Mouse (Mus musculus): Measurements from ENCODE around the gene Kif1b. TPM values are rescaled to one million over a fixed set of nuclear protein-coding genes. Genes with fewer than 3 reads are reported as not detected.

Gene Kif1b
- total and polyA plus RNA-seq, 3 experiments: 41.6 to 186 (median 154) TPM

DNA sequence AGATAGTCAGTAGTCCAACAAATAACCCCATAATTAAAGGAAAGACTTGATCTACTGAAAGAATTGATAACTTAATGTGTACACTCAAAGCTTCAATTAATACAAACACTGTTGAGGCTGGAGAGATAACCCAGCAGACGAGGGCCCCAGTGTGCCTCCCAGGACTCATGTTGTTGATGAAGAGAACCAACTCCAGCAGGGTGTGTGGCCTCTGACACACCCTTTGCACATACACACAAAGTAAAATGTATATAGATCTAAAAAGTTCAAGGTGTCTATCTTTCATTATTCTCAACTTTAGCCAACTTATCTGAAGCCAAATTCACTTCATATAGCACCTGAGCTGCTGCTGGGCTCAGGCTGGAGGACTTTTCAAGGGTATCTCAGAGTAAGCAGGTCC lies 110.3 kb downstream of the Kif1b start:
- no peaks in the 10 kb centered on the region for H3K4me1 ChIP-seq (ENCODE audit: control insufficient read depth, insufficient read depth, low read length)
- no peak overlapping the region for H3K4me3 ChIP-seq
- WGBS: 66% methylated on average over 1 of the region's 1 CpGs
- DNase-seq: no peak
- no peak overlapping the region for H3K9ac ChIP-seq (ENCODE audit: low read depth, low read length)
- H3K79me2 ChIP-seq (replicated peaks; ENCODE audit: control insufficient read depth, insufficient read depth, low read length): no peaks in the 10 kb centered on the region
- intact Hi-C loops (cut with DNase I): no loop called here
- TF ChIP-seq EP300 (IDR thresholded peaks at IDR 0.05; ENCODE audit: insufficient read depth, low read depth, low read length) (no peak), POLR2A (IDR thresholded peaks at IDR 0.05; ENCODE audit: insufficient read depth, low read depth, low read length) (no peak), CTCF (IDR thresholded peaks at IDR 0.05) (no peak)
- H3K36me3 ChIP-seq (ENCODE audit: control insufficient read depth, insufficient read depth, low read length): no peaks in the 10 kb centered on the region; the same call in 1 of the 2 replicates
- no peak overlapping the region for H3K27ac ChIP-seq
- H3K27me3 ChIP-seq (ENCODE audit: control insufficient read depth, insufficient read depth, low read length): no peaks in the 10 kb centered on the region

DNA sequence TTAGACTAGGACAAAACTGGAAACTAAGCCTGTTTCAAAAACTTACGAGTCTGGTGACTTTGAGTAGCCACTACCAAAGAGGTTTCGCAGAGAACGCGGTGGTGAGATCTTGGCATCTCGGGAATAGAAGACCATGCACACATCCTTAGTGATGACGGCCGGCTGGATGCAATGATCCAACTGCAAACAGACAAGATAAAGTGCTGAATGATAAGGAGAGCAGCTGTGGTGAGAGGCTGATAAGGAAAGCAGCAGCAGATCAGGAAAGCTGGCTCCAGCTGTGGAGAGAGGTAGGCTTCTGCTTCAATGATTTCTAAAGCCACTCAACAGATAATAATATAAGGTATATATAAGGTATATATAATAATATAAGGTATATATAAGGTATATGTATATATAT lies 116.4 kb downstream of the Kif1b start:
- Histone ChIP-seq H3K27ac (no peak overlapping the region), H3K4me1 (ENCODE audit: control insufficient read depth, insufficient read depth, low read length) (no peaks in the 10 kb centered on the region), H3K36me3 (ENCODE audit: control insufficient read depth, insufficient read depth, low read length) (no peaks in the 10 kb centered on the region; the same call in 1 of the 2 replicates), H3K9ac (ENCODE audit: low read depth, low read length) (no peak overlapping the region), H3K79me2 (replicated peaks; ENCODE audit: control insufficient read depth, insufficient read depth, low read length) (no peaks in the 10 kb centered on the region), H3K27me3 (ENCODE audit: control insufficient read depth, insufficient read depth, low read length) (no peaks in the 10 kb centered on the region), H3K4me3 (no peak overlapping the region)
- intact Hi-C loops (cut with DNase I): no loop called here
- no peak for TF ChIP-seq EP300 (IDR thresholded peaks at IDR 0.05; ENCODE audit: insufficient read depth, low read depth, low read length)
- TF ChIP-seq CTCF (IDR thresholded peaks at IDR 0.05): no peak
- no peak for TF ChIP-seq POLR2A (IDR thresholded peaks at IDR 0.05; ENCODE audit: insufficient read depth, low read depth, low read length)
- no peak for DNase-seq
- WGBS: 67% methylated on average over 7 of the region's 7 CpGs

DNA sequence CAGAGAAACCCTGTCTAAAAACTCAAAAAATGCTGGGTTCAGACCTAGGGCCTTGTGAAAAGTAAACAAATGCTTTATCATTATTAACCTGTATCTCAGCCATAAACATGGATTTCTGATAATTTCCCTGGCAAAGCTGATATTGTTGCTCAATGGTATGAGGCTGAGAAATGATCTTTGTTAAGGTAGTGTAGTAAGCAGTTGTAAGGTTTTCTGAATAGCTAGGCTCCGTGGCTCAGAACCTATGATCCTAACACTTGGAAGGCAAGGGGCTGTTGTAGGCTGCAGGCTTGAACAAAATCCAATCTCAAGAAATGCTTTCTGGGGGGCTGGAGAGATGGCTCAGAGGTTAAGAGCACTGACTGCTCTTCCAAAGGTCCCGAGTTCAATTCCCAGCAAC lies 118.9 kb downstream of the Kif1b start:
- H3K79me2 ChIP-seq (replicated peaks; ENCODE audit: control insufficient read depth, insufficient read depth, low read length): no peaks in the 10 kb centered on the region
- WGBS: 98% methylated on average over 2 of the region's 2 CpGs
- H3K9ac ChIP-seq (ENCODE audit: low read depth, low read length): no peak overlapping the region
- intact Hi-C loops (cut with DNase I): no loop called here
- TF ChIP-seq EP300 (IDR thresholded peaks at IDR 0.05; ENCODE audit: insufficient read depth, low read depth, low read length) (no peak), POLR2A (IDR thresholded peaks at IDR 0.05; ENCODE audit: insufficient read depth, low read depth, low read length) (no peak), CTCF (IDR thresholded peaks at IDR 0.05) (no peak)
- H3K4me3 ChIP-seq: no peak overlapping the region
- H3K27me3 ChIP-seq (ENCODE audit: control insufficient read depth, insufficient read depth, low read length): no peaks in the 10 kb centered on the region
- no peaks in the 10 kb centered on the region for H3K4me1 ChIP-seq (ENCODE audit: control insufficient read depth, insufficient read depth, low read length)
- DNase-seq: no peak
- H3K36me3 ChIP-seq (ENCODE audit: control insufficient read depth, insufficient read depth, low read length): no peaks in the 10 kb centered on the region; the same call in 1 of the 2 replicates
- no peak overlapping the region for H3K27ac ChIP-seq

DNA sequence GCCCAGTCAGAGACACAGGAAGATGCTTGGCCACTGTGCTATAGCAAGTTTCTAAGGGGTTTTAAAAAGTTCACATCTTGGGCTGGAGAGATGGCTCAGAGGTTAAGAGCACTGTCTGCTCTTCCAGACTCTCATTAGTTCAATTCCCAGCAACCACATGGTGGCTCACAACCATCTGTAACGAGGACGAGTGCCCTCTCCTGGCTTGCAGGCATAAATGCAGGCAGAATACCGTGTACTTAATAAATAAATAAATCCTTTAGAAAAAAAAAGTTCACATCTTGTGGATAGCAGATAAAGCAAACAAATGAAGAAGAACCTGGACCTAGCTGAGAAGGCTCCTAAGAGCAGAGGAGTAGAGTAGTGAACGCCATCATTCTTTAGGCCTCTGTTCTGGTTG lies 124.7 kb downstream of the Kif1b start:
- no peaks in the 10 kb centered on the region for H3K36me3 ChIP-seq (ENCODE audit: control insufficient read depth, insufficient read depth, low read length)
- no peak overlapping the region for H3K4me3 ChIP-seq
- H3K27me3 ChIP-seq (ENCODE audit: control insufficient read depth, insufficient read depth, low read length): no peaks in the 10 kb centered on the region
- TF ChIP-seq POLR2A (IDR thresholded peaks at IDR 0.05; ENCODE audit: insufficient read depth, low read depth, low read length) (no peak), EP300 (IDR thresholded peaks at IDR 0.05; ENCODE audit: insufficient read depth, low read depth, low read length) (0 out of 2 replicates have a peak, but pooled peaks have one; percentile 27), CTCF (IDR thresholded peaks at IDR 0.05) (peak; percentile 76)
- H3K9ac ChIP-seq (ENCODE audit: low read depth, low read length): no peak overlapping the region
- H3K79me2 ChIP-seq (replicated peaks; ENCODE audit: control insufficient read depth, insufficient read depth, low read length): no peaks in the 10 kb centered on the region
- H3K4me1 ChIP-seq (ENCODE audit: control insufficient read depth, insufficient read depth, low read length): no peaks in the 10 kb centered on the region
- intact Hi-C loops (cut with DNase I): loop anchor here (2.0 kb wide), 1 partner anchor 38 kb away; no protein-coding TSS in a partner anchor
- H3K27ac ChIP-seq: no peak overlapping the region
- DNase-seq: no peak
- 56% methylated on average over 4 of the region's 4 CpGs for WGBS

- WGBS: 77% methylated on average over 7 of the region's 7 CpGs
- Histone ChIP-seq H3K79me2 (replicated peaks; ENCODE audit: control insufficient read depth, insufficient read depth, low read length) (no peaks in the 10 kb centered on the region), H3K4me3 (no peak overlapping the region), H3K4me1 (ENCODE audit: control insufficient read depth, insufficient read depth, low read length) (no peaks in the 10 kb centered on the region), H3K36me3 (ENCODE audit: control insufficient read depth, insufficient read depth, low read length) (no peaks in the 10 kb centered on the region), H3K27ac (no peak overlapping the region), H3K27me3 (ENCODE audit: control insufficient read depth, insufficient read depth, low read length) (no peaks in the 10 kb centered on the region), H3K9ac (ENCODE audit: low read depth, low read length) (no peak overlapping the region)
- peak in 1 of 2 experiments; percentile 50 for DNase-seq
- intact Hi-C loops (cut with DNase I): loop anchor here (2.0 kb wide), 1 partner anchor 37 kb away; no protein-coding TSS in a partner anchor
- no peak for TF ChIP-seq POLR2A (IDR thresholded peaks at IDR 0.05; ENCODE audit: insufficient read depth, low read depth, low read length)
- no peak for TF ChIP-seq EP300 (IDR thresholded peaks at IDR 0.05; ENCODE audit: insufficient read depth, low read depth, low read length)
- TF ChIP-seq CTCF (IDR thresholded peaks at IDR 0.05): no peak
Observed at GRCm38 (mm10) chr4:149182192-149182591, 125.3 kb downstream of the Kif1b start.

DNA sequence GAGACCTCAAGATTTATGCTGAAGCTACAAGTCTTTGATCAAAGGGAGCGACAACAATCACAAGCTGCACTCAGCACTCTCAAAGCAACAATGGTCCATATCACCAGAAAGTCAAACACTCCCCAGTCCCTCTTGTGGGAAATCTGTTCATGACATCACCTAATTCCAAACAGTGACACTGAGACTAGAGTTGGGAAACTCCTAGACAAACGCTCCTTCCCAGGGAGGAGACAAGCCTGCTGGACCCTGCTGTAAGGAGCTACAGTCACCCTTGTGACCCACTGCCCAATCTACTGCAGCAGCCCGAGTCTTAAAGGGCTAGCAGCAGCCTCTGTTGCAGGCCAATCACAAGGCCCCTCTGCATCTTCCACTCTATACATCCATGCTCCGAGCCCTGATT lies 127.9 kb downstream of the Kif1b start:
- H3K9ac ChIP-seq (ENCODE audit: low read depth, low read length): no peak overlapping the region
- H3K36me3 ChIP-seq (ENCODE audit: control insufficient read depth, insufficient read depth, low read length): no peaks in the 10 kb centered on the region
- TF ChIP-seq POLR2A (IDR thresholded peaks at IDR 0.05; ENCODE audit: insufficient read depth, low read depth, low read length): no peak
- TF ChIP-seq CTCF (IDR thresholded peaks at IDR 0.05): no peak
- no peak for TF ChIP-seq EP300 (IDR thresholded peaks at IDR 0.05; ENCODE audit: insufficient read depth, low read depth, low read length)
- H3K4me1 ChIP-seq (ENCODE audit: control insufficient read depth, insufficient read depth, low read length): no peaks in the 10 kb centered on the region
- intact Hi-C loops (cut with DNase I): no loop called here
- WGBS: 63% methylated on average over 4 of the region's 4 CpGs
- no peak for DNase-seq
- H3K4me3 ChIP-seq: no peak overlapping the region
- H3K27me3 ChIP-seq (ENCODE audit: control insufficient read depth, insufficient read depth, low read length): no peaks in the 10 kb centered on the region
- H3K79me2 ChIP-seq (replicated peaks; ENCODE audit: control insufficient read depth, insufficient read depth, low read length): no peaks in the 10 kb centered on the region
- no peak overlapping the region for H3K27ac ChIP-seq
